Mouse (Mus musculus): ENCODE data around the gene Cstad.

DNA sequence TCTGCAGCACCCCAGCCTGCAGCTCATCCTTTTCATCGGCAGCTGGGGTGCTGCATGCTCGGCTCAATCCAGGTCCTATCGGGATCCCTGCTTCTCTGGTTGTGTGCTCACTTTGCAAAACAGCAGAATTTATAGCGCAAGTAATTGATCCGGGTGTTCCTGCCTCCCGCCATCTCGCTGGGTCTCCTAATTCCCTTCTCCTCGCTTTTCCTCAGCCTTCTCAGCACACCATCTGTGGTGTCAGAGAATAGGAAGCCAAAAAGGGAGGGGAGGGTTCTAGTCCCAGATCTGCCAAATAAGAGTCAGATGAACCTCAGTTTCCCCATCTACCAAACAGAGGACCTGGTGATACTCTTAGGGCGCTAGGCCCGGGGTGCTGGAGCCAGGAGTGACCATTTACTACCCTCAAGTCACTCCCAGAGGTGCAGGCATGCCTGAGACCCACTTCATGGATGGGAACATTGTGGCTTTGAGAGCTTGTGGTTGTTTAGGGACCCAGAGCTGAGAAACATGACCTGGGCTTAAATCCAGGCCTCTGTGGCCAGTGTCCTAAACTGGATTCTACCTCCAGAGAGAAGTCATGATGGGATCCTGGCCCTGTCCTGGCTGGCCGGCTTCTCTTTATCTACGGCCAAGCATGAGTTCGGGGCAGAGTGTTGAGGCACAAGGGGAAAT is 1.1 kb upstream of the Cstad start:
- TF ChIP-seq CTCF (IDR thresholded peaks at IDR 0.05; ENCODE audit: borderline replicate concordance, extremely low read depth, insufficient read depth, insufficient read length) (no peak), POLR2A (IDR thresholded peaks at IDR 0.05; ENCODE audit: borderline replicate concordance, extremely low read depth, insufficient read depth, insufficient read length, poor library complexity, severe bottlenecking) (no peak)
